Mouse (Mus musculus) granulocyte monocyte progenitor cell, adult 5-6 weeks (primary cell): ENCODE data around the gene Katnb1. TPM values are rescaled to one million over a fixed set of nuclear protein-coding genes. Genes with fewer than 3 reads are reported as not detected.

ENCODE experiments used
- ATAC-seq: replicated peaks from 2 replicates; pipeline ENCODE4 v1.8.0; 2016; ENCODE audit warnings: mild to moderate bottlenecking, moderate TSS enrichment, inconsistent platforms; ENCODE audit not compliant: poor library complexity, severe bottlenecking
- total RNA-seq, 2 experiments: library from RNA; stranded (forward) in 1 of 2; stranded (reverse) in 1 of 2; fragments of 200-712, 200-1000 nt in 1 of 2; fragments of >200 nt in 1 of 2; fragmentation: Nextera tagmentation in 1 of 2; gene quantifications; 2 replicates each; pipeline ENCODE4 v1.2.3; 2014 to 2017

Gene Katnb1
- total RNA-seq, 2 experiments from 2014 or later = 14.3 to 34.4 TPM

GRCm38 (mm10) chr8:95081650-95082049, 664 bp downstream of the Katnb1 start:
- no peak for ATAC-seq

- ATAC-seq = no peak
Measured at GRCm38 (mm10) chr8:95084261-95084660, 3.3 kb downstream of the Katnb1 start.

GRCm38 (mm10) chr8:95084744-95085431, 3.9 kb downstream of the Katnb1 start:
- no peak for ATAC-seq

DNA sequence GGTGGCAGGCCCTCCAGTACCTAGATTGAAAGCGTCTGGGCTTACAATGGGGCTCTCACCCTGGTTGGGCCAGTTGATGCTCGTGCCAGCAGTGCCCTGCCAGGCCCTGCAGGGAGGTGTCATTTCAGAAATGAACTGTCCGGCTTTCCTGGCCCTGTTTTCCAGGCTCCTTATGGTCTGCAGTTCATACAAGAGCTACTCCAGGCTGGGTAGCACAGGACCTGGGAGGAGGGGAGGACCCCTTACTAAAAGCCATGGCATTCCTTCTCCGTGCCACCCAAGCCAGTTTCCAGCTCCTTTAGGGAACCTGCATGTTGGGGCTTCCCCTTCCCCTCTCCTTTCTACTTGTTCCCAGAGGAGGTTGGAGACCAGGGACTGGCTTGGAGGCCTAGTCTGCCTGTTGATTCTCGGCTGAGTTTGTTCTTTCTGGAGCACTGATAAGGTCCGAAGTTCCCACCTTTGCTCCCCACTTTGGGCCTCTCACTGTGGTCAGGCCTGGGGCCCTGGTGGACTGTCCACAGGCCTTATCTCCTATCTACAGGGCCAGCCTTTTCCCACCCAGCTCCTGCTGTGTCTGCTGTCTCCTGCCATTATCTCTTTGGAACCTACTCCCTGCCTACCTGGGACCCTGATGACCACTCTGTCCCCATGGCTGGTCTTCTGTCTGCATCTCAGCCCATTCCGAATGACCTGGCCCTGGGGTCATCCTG, 4.6 kb downstream of the Katnb1 start:
- no peak for ATAC-seq

GRCm38 (mm10) chr8:95093574-95093973, 12.6 kb downstream of the Katnb1 start:
- ATAC-seq = no peak

DNA sequence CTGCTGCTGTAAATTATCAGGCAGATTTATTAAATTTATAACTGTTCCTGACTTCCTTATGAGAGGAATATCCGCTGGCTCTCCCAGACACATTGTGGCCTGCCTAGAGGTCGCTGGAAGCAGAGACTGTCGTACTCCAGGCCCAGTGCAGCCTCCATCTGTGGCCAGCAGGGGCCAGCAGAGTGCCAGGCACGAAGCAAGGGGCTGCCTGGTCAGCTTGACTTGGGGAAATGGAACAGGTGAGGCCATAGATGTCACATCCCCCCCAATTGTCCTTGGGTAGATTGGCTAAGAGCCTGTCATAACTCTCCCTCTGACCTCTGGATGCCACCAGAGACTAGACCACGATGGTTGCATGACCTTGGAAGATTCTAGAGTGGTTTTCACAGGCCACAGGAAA, 18.0 kb downstream of the Katnb1 start:
- ATAC-seq = peak; percentile 84

DNA sequence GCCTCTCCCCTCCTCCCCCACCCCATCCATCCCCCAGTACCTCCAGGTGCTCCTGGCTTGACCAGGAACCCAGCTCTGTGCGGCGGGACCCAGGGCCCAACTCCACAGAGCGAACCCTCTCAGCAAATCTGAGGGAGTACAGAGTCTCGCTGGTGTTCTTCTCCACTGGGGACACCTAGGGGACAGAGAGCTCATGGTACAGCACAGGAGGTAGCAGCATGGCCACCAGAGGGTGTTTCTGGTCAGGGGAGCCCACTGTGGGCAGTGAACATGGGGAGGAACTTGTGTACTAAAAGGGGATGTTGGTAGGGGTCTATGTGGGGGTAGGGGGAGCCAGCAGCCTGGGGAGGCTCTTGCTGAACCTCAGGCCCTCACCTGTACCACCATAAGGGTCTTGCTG, 21.0 kb downstream of the Katnb1 start:
- no peak for ATAC-seq

DNA sequence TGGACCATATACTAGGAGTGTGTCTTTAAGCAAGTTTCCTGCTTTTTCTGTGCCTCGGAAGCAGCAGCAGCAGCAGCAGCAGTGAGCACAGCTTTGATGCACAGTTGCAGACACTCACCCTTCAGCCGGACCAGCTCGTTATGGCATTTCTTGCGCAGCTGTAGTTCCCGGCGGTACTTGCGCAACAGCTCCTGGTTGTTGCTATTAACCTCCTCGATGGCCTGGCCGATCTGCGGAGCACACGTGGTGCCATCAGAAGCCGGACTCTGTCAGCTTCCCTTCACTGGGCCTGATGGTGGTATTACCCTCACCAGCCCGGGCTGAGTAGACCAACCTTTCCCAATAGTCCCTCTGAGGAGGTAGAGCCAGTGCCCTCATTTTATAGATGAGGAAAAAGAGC, 26.3 kb downstream of the Katnb1 start:
- ATAC-seq = peak; percentile 84

DNA sequence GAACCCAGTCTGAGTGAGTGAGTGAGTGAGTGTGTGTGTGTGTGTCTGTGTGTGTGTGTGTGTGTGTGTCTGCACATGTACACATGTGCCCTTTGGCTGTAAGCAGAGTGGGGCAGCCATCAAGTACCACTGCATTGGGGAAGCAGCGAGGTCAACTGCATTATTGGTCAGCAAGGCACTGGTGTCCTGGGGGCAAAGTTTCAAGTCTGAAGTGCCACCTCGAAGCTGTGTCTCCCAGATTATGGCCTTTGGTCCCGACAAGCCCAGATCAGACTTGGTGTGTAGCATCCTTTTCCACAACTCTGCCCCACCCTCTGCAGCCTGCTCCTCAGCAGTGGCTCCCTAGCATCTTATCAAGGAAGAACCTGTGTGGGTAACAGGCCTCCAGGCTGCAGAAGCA, 31.6 kb downstream of the Katnb1 start:
- ATAC-seq = no peak

- no peak for ATAC-seq
Measured at GRCm38 (mm10) chr8:95113108-95113507, 32.1 kb downstream of the Katnb1 start.

DNA sequence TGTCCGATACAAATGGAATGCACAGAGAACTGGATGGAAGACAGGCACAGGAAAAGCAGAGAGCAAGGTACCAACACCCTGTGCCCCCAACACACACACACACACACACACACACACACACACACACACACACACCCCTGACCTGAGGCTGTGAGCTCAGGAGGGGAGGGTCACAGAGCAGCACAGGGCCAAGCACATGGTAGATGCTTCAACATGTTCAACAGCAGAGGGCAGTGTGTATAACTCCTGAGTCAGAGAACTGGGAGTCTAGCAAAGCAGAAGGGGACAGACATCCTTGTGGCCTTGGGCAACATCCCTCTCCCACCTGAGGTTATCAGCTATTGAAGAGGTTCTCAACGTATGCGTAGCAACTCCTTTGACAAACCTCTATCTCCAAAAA, 32.8 kb downstream of the Katnb1 start:
- peak; percentile 89 for ATAC-seq

GRCm38 (mm10) chr8:95123455-95123854, 42.5 kb downstream of the Katnb1 start:
- no peak for ATAC-seq

DNA sequence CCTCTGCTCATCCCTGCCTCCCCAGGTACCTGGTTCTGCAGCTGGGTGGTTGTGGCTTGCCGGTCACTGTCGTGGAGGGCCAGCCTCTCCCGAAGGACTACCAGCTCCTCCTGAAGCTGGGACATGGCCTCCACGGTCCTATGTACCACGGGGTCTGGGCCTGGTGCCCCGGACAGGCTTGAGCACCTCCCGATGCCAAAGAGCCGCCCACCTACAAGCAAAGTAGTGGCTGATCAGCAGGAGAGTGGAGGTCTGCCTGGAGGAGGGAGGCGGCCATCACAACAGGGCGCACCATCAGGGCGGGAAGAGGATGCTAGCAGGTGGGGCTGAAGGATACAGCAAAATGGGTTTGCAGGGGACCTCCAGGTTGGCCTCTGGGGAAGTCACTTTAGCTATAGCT, 45.5 kb downstream of the Katnb1 start:
- ATAC-seq = no peak

DNA sequence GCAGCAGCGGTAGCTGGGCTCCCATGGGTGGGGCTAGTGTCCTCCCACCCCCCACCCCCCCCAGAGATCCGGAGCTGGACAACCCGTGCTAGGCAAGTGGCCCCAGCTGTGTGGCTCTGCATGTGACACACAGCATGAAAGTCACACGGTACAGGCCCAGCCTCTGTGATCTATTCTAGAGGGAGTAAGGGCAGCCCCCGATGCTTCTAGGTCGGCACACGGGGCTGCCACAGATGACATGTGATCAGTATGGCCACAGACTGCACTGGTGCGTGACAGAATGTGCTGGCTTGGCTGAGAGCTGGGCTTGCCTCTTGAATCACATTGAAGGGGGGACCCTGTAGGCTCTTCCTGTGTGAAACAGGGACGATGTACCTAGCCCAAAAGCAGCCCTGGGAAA, 46.7 kb downstream of the Katnb1 start:
- no peak for ATAC-seq

DNA sequence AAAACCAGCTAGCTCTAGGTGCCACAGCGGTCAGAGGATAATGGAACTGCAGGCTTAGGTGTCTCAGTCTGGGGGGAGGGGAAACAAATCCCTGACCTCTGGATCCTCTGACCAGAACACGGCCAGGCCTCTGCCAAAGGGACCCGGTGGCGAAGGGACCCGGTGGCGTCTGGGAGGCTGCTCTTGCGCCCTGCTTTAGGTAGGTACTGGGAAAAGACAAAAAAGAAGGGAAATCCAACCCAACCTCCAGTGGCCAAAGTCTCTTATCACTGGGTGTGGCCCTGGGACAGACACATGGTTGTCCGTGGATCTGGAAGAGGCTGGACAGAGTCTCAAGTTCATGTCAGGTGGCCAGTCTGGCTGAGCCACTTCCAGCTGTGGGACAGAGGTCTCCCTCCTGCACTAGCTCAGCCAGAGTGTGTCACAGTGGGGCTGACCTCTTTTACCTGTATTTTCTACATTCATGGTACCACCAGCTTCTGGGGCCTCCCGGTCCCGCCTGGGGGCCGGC, 47.8 kb downstream of the Katnb1 start:
- no peak for ATAC-seq

DNA sequence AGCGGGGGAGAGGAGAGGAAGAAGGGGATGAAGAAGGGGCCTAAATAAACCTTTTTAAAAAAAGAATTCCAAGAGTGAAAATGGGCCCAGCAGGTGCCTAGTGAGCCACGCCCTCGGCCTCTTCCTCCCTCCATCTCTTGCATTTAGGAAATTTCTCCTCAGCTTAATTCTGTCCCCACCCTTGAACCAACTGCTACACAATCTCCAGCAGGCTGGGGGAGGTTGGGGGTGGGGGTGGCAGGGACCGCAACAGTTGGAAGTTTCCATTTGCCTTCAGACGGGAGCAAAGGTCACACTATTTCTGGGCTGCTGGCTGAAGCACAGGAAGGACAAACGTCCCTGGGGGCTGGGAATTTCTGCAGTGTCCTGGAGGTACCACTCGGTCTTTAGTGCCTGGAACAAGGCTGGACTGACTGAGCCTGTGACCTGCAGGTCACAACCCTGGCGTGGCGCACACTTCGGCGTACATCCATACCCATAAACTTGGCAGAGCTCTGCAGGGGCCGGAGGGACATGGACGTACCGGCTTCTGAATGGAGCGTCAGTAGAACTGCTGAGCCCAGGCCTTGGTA, 50.1 kb downstream of the Katnb1 start:
- no peak for ATAC-seq

DNA sequence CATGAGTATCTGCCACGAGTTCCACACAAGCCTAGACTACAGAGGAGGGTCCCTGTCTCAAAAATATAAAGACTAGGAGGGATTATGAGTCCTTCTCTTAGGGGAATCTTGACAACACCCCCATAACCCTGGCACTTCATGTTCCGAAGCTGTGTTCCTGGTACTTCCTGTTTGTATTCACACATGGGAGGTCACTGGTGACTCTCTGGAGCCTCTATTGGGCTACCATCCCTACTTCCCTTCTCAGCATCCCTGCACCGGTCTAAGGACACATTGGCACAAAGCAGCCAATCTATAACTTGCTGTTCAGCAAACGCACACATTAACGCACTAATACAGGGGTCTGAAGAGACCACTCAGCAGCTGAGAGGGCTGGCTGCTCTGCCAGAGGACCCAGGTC, 51.0 kb downstream of the Katnb1 start:
- no peak for ATAC-seq

DNA sequence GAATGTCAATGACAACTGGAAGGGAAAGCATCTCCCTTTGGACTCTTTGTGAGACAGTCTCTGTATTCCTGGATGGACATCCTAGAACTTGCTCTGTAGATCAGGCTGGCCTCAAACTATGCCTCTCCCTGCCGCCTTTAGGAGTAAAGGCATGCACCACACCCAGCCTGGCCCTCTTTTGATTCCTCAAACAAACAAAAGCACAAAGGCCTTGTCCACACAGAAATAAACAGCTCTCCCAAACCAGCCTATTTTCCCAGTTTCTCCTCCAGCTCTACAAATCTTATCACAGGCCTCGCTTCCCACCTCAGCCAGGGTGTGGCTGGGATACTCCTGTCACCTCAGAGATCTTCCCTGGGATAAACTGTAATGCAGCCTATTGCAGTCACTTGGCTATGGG, 53.2 kb downstream of the Katnb1 start:
- ATAC-seq = no peak

GRCm38 (mm10) chr8:95135242-95135641, 54.3 kb downstream of the Katnb1 start:
- ATAC-seq = no peak

DNA sequence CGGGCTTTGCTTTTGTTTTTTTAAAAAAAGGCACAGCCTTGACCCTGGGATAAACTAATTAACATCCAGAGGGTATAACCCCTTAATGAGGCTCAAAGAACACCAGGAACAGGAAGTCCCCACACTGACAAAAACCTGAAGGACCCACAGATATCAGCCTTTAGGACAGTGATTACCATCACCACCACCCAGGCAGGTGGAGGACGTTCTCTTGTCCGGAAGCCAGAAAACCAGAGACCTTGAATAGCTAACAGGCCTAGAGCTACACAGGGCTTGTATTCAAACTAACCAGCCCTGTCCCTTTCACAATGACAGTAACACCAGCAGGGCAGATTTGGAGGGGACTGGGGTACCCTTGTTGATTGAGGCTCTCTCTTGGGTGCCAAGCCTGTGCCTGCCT, 55.2 kb downstream of the Katnb1 start:
- ATAC-seq = no peak

GRCm38 (mm10) chr8:95137201-95137600, 56.2 kb downstream of the Katnb1 start:
- ATAC-seq = no peak
